Mouse (Mus musculus) lung, postnatal 10 days (tissue): ENCODE measurements at regions not wholly inside any gene's neighbourhood (a gene's known extent, or its start where the extent isn't known, plus 50 kb on each side); places are given as distances from the start of the nearest gene placed in this dataset.
A peak's percentile ranks its signal among the peaks of the same experiment; 100 is the strongest.

ENCODE experiments used
- DNase-seq: peaks from one replicate; pipeline ENCODE4 v3.0.0; 2021

DNA sequence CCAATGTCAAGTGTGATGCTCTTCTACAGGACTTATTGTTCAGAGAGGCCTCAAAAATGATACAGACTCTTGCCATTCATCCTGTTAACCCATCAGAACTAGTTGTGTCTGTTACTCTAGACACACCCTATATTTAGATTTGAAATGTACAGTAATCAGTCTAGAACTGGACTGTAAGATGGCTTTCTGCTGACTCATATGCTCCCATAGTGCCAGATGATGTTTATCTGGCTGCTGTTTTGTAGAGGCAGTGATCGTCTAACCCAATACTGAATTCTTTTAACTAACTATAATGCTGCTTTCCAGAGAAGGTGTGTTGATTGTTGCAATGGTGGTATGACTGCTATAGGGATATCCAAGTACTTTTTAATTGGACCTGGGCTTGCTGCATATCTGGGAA, 185.9 kb upstream of the Npsr1 start:
- no peak for DNase-seq

- no peak for DNase-seq
Observed at GRCm38 (mm10) chr9:23917345-23917744, 180.5 kb upstream of the Npsr1 start.

DNA sequence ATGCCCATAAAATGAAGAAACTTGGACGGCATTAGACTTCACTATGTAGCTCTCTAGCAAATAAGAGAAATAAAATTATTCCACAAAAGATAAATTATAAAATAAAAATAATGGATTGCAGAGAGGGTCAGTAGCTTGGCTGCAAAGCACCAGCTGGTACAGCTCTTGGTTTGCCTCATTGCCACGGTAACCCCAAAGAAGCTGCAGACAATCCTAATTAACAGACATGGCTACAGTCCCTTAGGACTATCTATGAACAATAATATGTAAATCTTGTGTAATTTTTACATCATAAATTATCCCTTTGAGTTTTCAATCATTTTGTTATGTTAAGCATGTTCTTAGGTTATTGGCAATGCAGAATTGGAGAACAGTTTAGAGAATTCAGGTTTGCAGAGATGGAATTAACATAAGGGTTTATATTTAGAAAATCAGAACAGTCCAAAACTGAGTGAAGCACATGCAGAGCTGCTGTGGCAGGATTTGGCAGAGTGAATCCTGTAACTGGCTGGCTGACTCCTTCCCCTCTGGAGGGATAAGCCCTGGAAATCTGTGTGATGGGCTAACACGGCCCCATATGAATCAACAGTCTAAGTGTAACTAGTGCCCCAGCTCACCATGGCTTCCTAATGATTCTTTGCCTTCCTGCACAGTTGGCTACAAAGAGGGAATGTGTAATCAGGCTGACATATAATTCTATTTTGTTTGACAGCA, 178.4 kb upstream of the Npsr1 start:
- DNase-seq = no peak

DNA sequence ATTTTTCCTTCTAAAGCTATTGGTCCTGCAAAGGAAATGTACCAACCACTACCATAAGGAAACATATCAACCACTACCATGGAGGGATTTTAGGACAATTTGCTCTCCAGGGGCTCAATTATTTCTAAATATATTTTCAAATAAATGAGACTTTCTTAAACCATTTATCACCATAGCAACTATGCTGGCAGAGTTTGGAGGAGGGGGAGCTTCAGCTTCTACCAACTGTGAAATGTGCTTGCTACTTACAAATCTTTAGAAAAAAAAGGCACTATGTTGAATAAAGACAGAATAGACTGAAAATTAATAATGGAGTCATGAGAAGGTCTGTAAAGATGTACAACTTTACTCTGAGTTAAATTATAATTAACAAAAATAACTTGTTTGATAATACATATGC, 165.6 kb upstream of the Npsr1 start:
- DNase-seq = no peak

GRCm38 (mm10) chr9:23934282-23934681, 163.5 kb upstream of the Npsr1 start:
- no peak for DNase-seq

DNA sequence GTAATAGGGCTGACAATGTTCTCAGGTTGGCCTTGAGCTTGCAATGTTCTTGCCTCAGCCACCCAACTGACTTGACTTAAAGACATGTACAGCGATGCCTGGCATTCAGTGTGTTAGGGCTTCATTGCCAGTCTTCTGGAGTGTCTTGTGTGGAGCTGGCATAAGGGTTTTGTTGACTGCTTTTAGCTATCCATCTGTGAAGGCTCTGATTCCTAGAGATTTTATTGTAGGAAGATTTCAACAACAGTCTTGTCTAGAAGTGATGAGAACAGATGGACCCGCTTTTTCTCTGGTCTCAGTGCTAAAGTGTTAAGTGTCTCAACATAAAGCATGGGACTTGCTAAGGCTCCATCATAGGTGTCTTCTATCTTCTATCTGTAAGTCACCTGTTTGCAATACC, 145.3 kb upstream of the Npsr1 start:
- DNase-seq = no peak

- peak; percentile 40 for DNase-seq
Observed at GRCm38 (mm10) chr9:23956593-23956992, 141.2 kb upstream of the Npsr1 start.

DNA sequence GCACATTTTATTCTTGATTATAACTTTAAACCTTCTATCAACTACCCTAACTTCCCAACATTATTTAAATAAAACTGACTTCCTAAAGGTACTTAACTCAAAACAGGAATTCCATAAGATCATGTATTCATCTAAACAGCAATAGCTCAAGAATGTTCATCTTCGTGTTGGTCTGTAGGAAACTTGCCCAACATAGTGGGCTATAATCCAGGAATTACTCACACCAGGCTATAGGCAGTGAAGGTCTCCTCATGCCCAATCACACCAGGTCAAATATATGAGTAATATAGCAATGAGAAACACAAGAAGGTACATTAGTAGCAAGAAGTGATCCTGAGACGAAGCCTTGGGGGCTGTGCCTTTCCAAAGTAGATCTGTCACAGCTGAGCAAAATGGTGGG, 128.1 kb upstream of the Npsr1 start:
- DNase-seq = no peak

DNA sequence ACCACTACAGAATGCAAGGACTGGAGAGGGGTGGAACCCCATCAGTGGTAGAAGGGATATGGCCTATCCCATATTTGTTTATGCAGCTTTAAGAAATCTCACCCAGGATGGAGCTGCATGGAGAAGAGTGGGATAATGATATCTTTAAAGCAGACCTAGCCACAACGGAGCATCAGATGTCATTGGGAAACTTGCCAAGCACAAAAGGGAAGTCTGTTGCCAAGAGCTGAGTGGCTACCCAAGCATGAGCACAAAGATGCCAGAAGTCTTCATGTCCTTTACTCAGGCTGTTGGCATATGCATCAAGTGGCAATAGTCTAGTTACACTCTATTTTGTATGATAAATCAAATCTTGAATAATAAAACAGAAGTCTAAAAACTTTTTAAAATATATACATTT, 124.6 kb upstream of the Npsr1 start:
- no peak for DNase-seq

GRCm38 (mm10) chr9:23977574-23977973, 120.2 kb upstream of the Npsr1 start:
- no peak for DNase-seq

GRCm38 (mm10) chr9:24006353-24006752, 91.4 kb upstream of the Npsr1 start:
- DNase-seq = no peak

- DNase-seq = no peak
Observed at GRCm38 (mm10) chr9:24038274-24038673, 59.5 kb upstream of the Npsr1 start.
